Mouse (Mus musculus) liver, postnatal 0 days (tissue): Measurements from ENCODE around the gene Slc25a39.

Source experiments
- CTCF ChIP-seq: sonication (generic); IDR thresholded peaks from 2 replicates; pipeline ENCODE4 v1.5.1; 2016; ENCODE audit warnings: antibody characterized with exemption, low read depth
- EP300 ChIP-seq: IDR thresholded peaks from 2 replicates; pipeline ENCODE4 v1.6.1; 2016; ENCODE audit warnings: antibody characterized with exemption, low read depth, mild to moderate bottlenecking

- TF ChIP-seq CTCF (no peak), EP300 (no peak)
Observed at GRCm38 (mm10) chr11:102434816-102435705, 27.3 kb upstream of the Slc25a39 start.
